Mouse (Mus musculus) megakaryocyte-erythroid progenitor cell, adult 5-6 weeks (primary cell): ENCODE data around the gene Pum1. TPM values are rescaled to one million over a fixed set of nuclear protein-coding genes. Genes with fewer than 3 reads are reported as not detected.
A peak's percentile ranks its signal among the peaks of the same experiment; 100 is the strongest.

Experiments used
- ATAC-seq: replicated peaks from 2 replicates; pipeline ENCODE4 v1.8.0; 2016; ENCODE audit warnings: mild to moderate bottlenecking, inconsistent platforms; ENCODE audit not compliant: severe bottlenecking, poor library complexity, low FRiP score, low TSS enrichment
- total RNA-seq, 2 experiments: library from RNA; stranded (forward) in 1 of 2; stranded (reverse) in 1 of 2; fragments of 200-1000, 215-1000 nt in 1 of 2; fragments of >200 nt in 1 of 2; fragmentation: Nextera tagmentation in 1 of 2; gene quantifications; 2 replicates each; pipeline ENCODE4 v1.2.3; 2014 to 2017

The Pum1 gene
- total RNA-seq, 2 experiments from 2014 or later = 41.2 to 62.4 TPM

DNA sequence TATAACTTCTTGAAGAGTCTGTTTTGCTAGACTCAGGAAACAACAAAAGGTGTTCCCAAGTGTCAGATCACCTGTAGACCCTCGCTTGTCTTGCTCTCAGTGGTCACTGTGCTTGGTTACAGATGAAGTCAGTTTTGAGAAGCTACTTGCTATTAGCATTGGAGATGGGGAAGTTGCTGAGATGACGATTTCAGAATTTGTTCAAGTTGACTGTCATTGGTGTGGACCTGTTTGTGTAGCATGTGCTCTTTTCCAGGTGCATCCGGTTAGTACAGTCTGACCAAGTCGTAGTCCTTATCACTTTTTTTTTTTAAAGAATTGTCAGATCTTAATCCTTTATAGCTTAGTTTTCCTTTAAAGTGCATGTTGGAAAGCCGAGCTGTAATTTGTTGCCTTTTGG lies 50.3 kb downstream of the Pum1 start:
- ATAC-seq = no peak

DNA sequence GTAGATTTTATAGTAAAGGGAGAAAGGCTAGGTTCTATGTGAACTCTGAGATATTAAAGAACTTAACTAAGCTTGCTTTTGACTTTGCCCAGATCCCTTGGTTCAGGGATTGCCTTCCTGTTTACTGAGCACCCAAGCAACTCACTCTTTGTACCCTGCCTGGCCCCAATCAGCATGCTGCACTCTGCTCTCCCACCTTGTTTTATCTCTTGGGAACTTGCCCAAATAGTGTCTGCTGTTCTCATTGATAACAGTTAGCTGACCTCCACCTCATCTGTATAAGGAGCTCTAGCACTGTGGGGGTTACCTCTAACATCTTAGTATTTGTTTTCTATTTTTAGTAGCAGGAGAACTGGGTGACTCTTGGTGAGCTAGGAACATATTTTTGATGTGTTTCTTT lies 52.0 kb downstream of the Pum1 start:
- peak; percentile 90 for ATAC-seq

DNA sequence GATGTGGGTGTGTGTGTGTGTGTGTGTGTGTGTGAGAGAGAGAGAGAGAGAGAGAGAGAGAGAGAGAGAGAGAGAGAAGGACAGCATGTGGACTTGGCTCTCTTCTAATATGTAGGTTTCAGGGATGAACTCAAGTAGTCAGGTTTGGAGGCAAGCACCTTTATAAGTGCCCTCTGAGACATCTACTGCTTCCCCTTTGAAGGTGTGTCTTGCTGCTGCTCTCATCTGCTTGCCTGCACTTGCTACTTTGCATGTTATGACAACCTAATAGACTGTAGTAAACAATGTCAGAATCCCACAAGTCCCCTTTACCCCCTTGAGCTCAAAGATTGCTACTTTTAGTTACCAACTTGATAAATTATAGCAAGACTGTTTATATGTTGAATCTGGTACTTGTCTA lies 52.5 kb downstream of the Pum1 start:
- ATAC-seq = no peak

DNA sequence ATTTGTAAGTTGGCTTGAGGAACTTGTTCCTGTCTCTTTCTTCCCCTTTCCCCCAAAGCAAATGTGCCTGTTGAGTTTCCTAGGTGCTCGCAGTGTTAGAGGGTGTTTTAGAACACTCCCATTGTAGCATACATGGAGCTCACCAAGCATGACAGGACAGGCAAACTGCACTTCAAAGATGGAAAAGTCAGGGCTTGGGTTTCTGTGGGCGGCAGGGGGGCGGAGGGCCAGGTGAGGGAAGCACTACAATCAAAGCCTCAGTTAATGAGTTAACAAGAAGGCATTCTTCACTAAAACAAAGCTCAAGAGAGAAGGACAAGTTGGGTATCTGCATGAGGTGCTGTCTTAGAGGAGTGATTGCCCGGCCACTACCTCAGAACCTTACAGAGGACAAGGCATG lies 56.2 kb downstream of the Pum1 start:
- no peak for ATAC-seq

DNA sequence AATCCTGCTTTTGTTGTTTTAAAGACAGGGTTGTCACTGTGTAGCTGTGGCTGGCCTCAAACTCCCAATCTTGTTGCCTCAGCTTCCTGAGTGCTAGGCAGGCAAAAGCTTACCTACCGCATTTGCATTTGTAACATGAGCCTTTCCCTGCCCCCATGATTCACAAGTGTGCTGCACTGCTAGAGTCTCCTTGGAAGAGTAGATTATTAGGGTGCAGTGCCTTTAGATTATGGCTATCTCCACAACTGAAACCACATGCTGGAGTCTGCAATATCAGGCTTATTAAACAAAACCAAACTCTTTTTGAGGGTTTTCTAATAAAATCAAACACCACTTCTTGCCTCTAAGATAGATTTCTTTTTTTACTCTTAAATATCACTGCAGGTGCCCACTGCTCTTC lies 59.5 kb downstream of the Pum1 start:
- peak; percentile 93 for ATAC-seq

DNA sequence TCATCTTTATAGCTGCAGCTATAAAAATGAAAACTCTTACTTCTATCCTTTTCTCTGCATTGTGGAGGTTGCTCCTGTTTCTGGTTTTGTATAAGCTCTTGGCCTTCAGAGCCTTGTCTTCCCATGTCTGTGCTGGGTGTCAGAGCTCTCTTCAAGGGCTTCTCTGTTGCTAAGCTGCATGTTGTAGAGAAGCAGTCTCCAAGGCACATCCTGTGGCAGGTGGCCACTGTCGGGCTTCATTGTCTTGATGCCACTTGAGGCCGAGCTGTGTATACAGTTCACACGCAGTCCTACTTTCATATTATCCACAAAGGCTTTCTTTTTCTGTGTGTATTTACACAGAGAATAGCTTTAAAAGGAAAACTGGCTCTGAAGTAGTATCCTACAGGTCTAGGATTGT lies 63.0 kb downstream of the Pum1 start:
- ATAC-seq = no peak

DNA sequence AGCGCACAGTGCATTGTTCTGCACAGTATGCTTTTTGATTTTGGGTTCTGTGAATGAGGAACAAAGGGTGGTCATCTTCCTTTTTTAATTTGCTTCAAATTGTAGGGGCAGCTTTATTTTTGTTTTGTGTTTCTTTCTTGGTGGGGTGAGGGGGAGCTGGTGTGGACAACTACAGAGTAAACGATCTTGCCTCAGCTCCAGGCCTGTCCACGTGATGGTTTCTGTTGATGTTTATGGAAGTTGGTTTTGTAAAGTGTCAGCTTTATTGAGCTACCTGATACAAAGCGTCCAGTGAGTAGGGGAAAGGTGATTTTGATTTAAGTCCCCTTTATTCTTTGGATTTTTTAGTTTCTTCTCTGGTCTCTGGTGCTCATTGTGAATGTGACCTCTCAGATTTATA lies 72.8 kb downstream of the Pum1 start:
- no peak for ATAC-seq

DNA sequence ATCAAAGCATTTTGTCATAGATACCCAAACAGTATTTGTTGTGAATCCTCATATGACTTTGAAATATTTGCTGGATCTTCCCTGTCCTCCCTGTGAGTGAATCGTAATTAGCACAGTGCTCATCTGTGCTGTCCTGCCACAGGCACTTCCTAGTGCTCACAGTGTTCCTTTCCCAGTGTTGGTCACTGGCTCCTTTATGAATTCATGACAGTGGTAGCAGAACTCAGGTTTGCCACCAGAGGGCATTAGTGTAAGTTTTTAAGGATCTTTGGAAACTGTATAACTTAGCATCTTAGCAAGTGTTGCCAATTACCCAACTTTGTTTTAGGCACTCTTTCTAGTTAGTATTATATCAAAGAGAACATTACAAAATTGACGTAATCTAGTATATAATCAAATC lies 75.4 kb downstream of the Pum1 start:
- ATAC-seq = peak; percentile 81

DNA sequence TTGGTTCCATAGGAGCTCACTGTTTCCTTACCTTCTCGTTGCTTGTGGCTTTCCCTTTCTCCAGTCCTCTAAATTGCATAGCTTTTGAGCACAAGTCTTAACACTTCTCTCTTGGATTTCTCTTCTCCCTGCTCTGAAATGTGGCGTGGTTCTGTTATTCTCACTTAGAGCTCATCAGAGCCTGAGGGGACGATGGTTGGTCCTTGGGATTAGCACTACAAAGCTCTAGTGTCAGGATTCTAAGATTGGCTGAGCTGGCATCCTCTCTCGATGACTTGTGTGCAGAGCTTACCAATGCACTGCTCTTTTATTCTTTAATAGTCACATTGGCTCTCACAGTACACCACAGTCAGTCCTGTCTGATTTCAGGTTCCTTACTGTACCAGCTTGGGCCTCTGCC lies 80.9 kb downstream of the Pum1 start:
- ATAC-seq = no peak

DNA sequence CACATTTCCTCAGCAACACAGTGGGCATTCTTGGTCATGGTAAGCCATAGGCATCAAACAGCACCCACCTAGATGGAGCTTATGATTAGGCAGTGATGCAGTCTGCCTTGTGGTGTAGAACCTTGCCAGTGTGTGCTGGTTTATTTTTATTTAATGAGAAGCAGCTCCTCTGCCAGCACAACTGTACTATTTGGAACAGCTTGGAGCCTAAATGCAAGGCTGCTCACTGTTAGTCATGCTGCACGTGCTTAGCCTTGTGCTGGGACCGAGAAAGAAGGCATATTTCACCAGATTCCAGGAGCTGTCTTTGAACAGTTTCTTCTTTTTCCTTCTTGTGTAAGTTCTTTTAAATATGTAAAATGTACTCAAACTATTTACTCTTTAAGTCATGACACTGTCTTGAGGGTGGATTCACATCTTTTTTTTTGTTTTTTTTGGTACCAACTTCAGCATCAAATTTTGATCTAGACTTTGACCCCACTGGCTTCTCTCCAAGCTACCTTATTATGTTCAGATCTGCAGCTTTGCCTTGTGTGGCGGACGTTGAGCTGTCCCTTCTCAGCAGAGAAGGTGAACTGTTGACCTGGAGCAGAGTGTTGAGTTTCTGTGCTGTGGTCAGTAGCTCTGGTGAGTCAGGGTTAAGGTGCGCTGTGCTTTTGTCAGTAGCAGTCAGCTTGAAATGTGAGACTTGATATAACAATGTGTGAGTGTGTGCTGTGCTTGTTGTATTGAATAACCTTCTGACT lies 82.6 kb downstream of the Pum1 start:
- ATAC-seq = no peak

DNA sequence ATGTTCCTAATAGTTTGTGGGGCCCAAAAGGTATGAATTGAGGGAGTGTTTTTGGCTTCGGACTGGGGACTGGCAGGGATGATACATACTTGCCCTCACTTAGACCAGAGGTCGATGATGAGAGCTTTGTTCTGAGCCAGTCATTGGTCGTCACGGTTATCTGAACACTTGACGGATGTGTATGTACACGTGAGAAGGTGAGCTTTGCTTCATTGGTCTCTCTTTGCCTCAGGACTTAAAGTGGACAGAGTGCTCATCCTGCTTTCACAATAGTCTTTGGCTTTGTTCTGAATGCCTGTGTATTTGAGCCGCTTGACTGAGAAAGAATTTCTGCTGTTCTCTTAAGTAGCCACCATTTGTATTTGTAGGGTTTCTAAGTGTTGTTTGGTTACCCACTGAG lies 86.4 kb downstream of the Pum1 start:
- no peak for ATAC-seq

DNA sequence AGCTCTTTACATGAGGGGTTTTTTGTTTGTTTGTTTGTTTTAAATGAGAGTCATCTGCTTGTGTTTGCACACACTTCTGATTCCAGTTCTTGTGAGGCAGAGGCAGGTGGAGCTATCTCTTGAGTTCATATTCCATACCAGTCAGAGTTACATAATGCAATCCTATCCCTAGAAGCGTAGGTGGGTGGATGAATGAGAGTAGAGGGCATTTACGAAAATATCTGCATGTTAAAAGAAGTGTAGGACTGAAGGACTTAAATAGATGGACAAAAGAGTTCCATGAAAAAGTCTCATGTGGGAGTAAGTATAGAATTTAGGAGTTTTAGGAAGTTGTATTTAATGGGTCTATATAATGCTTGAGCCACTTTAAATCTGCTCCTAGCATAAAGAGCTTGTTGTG lies 88.8 kb downstream of the Pum1 start:
- no peak for ATAC-seq

DNA sequence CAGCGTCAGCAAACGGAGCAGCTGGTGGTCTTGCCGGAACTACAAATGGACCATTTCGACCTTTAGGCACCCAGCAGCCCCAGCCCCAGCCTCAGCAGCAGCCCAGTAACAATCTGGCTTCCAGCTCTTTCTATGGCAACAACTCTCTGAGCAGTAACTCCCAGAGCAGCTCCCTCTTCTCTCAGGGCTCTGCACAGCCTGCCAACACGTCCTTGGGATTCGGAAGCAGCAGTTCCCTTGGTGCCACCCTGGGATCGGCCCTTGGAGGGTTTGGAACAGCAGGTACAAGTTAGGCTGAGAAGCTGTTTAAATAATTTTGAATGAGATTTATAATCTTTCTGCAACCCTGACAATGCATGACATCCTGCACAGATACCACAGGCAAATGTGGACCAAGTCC lies 89.5 kb downstream of the Pum1 start:
- no peak for ATAC-seq

DNA sequence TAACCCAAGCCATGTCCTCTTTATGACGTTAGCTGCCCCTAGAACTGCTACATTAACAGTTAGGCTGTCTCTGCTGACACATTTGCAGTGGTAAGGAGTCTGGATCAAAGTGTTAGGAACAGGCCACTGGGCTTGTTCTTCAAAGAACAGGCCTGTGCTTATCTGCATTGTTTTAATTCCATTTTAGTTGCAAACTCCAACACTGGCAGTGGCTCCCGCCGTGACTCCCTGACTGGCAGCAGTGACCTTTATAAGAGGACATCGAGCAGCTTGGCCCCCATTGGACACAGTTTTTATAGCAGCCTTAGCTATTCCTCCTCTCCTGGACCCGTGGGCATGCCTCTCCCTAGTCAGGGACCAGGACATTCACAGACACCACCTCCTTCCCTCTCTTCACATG lies 90.6 kb downstream of the Pum1 start:
- no peak for ATAC-seq

DNA sequence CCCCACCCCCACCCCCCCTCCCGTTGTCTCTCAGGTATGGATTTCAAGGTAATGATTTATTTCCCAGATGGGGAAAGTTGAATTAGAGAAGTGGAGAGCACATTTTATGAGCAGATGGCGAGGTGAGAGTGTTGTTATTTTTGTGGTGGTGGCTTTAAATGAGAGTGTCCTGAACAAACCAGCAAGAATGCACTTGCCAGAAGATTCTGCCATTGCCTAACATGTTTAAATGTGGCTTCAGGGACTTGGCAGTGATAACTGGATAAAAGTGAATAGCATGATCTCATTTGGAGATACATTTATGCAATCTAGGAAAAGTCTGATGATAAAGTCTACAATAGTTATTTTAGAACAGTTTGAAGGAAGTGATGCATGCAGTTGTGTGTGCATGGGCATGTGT lies 91.7 kb downstream of the Pum1 start:
- no peak for ATAC-seq

DNA sequence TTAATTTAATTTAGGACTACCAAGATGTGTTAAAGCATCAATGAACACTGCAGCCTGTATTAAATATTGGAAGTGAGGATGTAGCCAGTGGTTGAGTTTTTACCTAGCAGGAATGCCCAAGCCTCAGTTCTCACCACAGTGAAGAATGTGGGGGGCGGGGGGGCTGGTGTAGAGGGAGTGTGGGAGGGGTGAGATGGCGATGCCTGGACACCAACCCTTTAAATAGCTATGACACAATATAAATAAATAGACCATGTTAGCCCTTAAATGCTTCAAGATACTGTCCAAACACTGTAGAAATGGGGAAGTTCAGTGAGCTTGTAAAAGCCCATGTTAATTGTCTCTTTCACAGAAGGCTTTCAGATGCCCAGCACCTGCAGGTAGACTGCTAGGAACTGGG lies 96.8 kb downstream of the Pum1 start:
- no peak for ATAC-seq

DNA sequence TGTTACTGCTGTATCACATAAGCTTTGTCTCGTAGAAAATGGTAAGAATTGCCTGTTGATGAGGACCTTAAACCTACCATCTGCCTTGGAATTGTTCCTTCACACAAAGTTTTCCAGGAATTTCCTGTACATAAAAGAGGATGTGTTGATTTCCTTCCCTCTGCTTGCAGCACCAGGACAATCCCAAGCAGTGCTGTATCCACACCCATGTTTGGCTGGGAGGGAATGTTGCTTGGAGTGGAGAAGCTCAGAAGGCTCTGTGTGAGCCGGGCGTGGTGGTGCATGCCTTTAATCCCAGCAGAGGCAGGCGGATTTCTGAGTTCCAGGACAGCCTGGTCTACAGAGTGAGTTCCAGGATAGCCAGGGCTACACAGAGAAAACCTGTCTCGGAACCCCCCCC lies 98.7 kb downstream of the Pum1 start:
- ATAC-seq = no peak

DNA sequence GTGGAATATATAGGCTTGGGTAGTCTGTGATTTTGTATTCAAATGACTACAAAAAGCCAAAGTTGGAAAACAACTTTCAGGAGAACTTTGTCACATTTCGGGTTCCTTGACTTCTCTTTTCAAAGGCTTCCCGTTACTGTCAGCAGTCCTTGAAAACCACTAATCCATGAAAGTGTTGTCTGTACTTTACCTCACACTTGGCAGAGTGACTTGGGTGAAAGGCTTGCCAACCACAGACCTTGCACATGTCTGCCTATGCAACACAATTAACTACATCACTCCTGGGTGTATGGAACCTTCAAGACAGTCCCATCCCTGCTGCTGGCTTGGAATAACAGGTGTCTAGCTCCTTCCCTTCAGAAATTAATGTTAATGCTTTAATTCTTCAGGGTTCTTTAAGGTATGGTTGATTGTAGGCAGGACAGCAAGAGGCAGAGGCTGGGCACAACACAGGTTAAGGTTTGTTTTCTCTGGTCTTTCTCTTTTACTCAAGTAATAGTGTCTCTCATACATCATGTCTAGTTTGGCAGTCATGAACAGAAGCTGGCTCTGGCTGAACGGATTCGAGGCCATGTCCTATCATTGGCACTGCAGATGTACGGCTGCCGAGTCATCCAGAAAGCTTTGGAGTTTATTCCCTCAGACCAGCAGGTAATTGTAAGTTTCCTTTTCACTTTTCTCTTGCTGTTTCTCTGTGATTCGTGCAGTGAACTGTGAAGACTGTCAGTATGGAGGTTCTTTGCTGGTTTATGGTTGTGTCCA lies 102.5 kb downstream of the Pum1 start:
- no peak for ATAC-seq

DNA sequence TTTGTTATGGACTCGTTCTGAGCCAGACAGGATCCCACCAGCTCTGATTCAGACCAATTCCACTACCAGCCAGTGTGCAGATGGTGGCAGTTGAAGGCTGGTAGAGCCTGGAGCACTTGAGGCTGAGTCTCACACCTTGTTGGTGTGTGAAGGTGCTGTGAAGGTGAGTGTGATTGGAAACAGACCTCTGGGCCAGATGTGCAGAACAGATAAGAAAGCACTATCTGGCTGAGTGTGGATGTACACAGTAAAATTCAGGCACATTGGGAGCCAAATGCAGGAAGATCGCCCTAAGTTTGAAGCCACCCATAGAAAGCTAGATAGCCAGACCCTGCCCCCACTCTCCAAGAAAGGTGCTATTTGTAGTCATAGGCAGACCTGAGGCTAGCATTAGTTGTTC lies 103.3 kb downstream of the Pum1 start:
- ATAC-seq = peak; percentile 39

DNA sequence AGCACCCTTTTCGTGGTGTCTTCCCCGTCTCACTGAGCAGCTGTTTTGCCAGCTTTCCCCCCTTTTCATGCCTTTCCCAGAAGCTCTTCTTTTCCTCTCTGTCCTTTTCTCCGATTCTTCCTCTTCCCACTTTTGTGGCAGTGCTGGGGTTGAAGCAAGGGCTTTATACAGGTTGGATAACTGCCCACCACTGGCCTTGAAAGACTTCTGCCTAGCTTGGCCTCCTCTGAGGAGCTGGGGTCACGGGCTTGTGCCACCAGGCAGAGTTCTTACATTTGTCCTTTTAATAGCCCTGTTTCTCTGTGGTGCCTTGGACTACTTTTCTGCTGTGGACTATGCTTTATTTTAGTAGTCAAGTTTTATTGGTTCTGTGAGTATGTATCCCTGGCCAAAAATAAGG lies 103.8 kb downstream of the Pum1 start:
- ATAC-seq = no peak

DNA sequence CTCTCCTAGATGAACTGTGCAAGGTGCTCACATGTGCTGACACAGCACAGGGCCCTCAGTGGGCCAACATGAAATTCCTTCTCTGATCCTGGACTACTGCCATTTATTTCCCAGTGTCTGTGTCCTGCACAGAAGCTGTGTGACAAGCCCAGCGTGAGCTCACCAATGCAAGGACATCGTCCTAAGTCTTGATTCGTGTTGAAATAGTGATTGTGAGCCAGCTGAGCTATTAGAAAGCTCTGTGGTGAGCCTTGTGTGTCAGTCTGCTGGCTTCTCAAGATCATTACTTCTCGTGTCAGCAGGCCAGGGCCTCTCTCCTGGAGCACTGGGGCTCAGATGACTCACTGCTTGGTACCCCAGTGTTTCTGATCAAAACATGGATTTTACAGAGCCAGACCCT lies 110.8 kb downstream of the Pum1 start:
- no peak for ATAC-seq
